Mouse (Mus musculus): ENCODE results near the gene Trim62.

GRCm38 (mm10) chr4:128883801-128884710 lies 676 bp downstream of the Trim62 start:
- no peak for TF ChIP-seq CTCF (IDR thresholded peaks at IDR 0.05; ENCODE audit: low read depth)
- no peak for TF ChIP-seq EP300 (optimal IDR thresholded peaks at IDR 0.05)
